Mouse (Mus musculus) thymus, adult 2 months (tissue): ENCODE data around the gene Pld4.

ENCODE experiments used
- CTCF ChIP-seq: fragments of 200-500 bp; IDR thresholded peaks from 2 replicates; pipeline ENCODE4 v1.5.1; 2012; ENCODE audit warnings: mild to moderate bottlenecking, control low read depth, low read length, moderate library complexity, borderline replicate concordance; ENCODE audit not compliant: control insufficient read depth, poor library complexity, insufficient read depth; ENCODE audit errors: extremely low read depth
- POLR2A ChIP-seq: fragments of 200-500 bp; IDR thresholded peaks from 2 replicates; pipeline ENCODE4 v1.6.1; 2012; ENCODE audit warnings: mild to moderate bottlenecking, low read length, control low read depth, moderate library complexity; ENCODE audit not compliant: control insufficient read depth, poor library complexity, insufficient read depth; ENCODE audit errors: extremely low read depth

GRCm38 (mm10) chr12:112768166-112768565 lies 7.7 kb downstream of the Pld4 start:
- no peak for TF ChIP-seq POLR2A
- no peak for TF ChIP-seq CTCF
